Mouse (Mus musculus): Measurements from ENCODE around the gene Iyd. TPM values are rescaled to one million over a fixed set of nuclear protein-coding genes. Genes with fewer than 3 reads are reported as not detected.

The Iyd gene
- total RNA-seq, 1 experiment, result not detected

DNA sequence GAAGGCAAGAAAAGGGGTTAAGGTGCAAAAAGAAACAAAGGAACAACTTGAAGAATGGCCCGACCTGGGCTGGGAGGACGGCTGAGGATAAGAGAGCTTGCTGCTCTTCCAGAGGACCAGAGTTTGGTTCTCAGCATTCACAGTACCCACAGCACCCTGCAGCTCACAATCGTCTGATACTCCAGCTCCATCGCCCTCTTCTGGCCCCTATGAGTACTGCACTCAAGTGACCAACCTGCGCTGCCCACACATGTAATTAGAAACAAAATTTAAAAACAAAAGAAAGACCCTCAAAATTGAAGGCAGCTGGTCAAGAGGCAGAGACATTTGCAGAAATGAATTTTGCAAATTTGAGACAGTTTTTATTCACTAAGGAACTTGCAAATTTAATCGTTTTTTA, 27.8 kb downstream of the Iyd start:
- TF ChIP-seq MAFK (IDR thresholded peaks at IDR 0.05; ENCODE audit: insufficient read depth, low read depth, low read length) (no peak), CHD2 (IDR thresholded peaks at IDR 0.05; ENCODE audit: low read depth, low read length) (no peak), ZNF384 (IDR thresholded peaks at IDR 0.05; ENCODE audit: low read depth, low read length) (no peak), HCFC1 (IDR thresholded peaks at IDR 0.05; ENCODE audit: borderline replicate concordance, insufficient read depth, low read length) (no peak), ZC3H11A (IDR thresholded peaks at IDR 0.05; ENCODE audit: borderline replicate concordance, low read depth, low read length) (peak; percentile 57)
- no peak overlapping the region for H3K4me3 ChIP-seq (ENCODE audit: insufficient read depth in 1 of 2, low read depth in 1 of 2, low read length in 2 of 2, poor library complexity in 1 of 2, severe bottlenecking in 1 of 2)
- H3K36me3 ChIP-seq (ENCODE audit: control insufficient read depth, insufficient read depth, low read length, poor library complexity, severe bottlenecking), result no peaks in the 10 kb centered on the region
- no peak overlapping the region for H3K27ac ChIP-seq (ENCODE audit: insufficient read depth, low read depth, low read length, poor library complexity, severe bottlenecking)
- in situ Hi-C loops (cut with MboI; ENCODE audit: low sequenced_read_pairs in 2 of 2, unreplicated experiment in 2 of 2), result loop anchor here in 1 of 2 experiments (10.0 kb wide), 1 partner anchor 377 kb away; no protein-coding TSS in a partner anchor
- H3K4me1 ChIP-seq (ENCODE audit: control insufficient read depth in 2 of 2, insufficient read depth in 2 of 2, low read length in 2 of 2, poor library complexity in 1 of 2), result no peaks in the 10 kb centered on the region
- no peak for DNase-seq (ENCODE audit: low read depth, low spot score)
- H3K9ac ChIP-seq (ENCODE audit: insufficient read depth, low read depth, low read length, poor library complexity, severe bottlenecking), result no peak overlapping the region
- no peaks in the 10 kb centered on the region for H3K9me3 ChIP-seq (ENCODE audit: control insufficient read depth, insufficient read depth, low read depth, low read length)

DNA sequence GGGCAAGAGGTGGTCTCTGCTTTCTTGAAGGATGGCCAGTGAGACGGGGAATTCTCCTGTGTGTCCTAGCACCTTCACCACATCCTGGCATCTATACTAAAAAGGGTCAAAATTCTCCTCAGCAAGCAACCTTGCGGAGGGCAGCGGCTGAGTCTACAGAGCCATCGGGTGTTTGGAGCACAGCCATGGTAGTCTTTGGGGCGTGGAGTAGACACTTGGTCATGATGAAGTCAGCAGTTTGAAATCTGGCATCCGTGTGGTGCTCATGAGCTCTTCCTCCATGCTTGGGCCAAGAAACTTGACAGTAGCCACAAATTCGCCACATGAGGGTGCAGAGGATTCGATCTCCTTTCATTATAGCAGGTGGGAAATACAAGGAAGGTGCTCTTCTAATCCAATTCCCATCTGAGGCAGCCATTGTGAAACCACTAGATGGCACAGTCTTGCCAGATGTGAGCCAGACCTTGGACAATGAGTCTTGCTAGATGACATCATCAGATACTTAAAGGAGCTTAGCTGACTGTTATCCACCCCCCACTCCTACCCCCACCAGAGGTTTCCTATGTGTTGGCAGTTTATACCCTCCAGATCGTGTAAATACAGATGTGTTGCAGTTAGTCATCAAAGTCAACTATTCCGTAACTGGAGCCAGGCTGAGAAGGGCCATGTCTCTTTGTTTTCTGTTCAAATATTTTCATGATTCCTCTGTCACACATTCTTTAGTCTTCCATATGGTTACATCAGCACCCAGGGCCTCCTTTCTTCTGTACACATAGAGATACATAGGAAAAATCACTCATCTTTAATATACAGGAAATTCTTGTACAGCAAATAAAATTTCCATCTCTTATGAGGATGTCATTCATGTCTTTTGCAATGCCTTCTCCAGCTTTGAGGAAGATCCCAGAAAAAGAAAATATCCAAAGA, 32.9 kb downstream of the Iyd start:
- Histone ChIP-seq H3K9me3 (ENCODE audit: control insufficient read depth, insufficient read depth, low read depth, low read length) (no peaks in the 10 kb centered on the region), H3K9ac (ENCODE audit: insufficient read depth, low read depth, low read length, poor library complexity, severe bottlenecking) (no peak overlapping the region), H3K27ac (ENCODE audit: insufficient read depth, low read depth, low read length, poor library complexity, severe bottlenecking) (no peak overlapping the region), H3K36me3 (ENCODE audit: control insufficient read depth, insufficient read depth, low read length, poor library complexity, severe bottlenecking) (no peaks in the 10 kb centered on the region), H3K4me1 (ENCODE audit: control insufficient read depth in 2 of 2, insufficient read depth in 2 of 2, low read length in 2 of 2, poor library complexity in 1 of 2) (0 out of 4 replicates have a peak, but pooled peaks cover 0 to 2% of the 10 kb centered on the region in 2 experiments), H3K4me3 (ENCODE audit: insufficient read depth in 1 of 2, low read depth in 1 of 2, low read length in 2 of 2, poor library complexity in 1 of 2, severe bottlenecking in 1 of 2) (no peak overlapping the region)
- DNase-seq (ENCODE audit: low read depth, low spot score), result no peak
- no peak for TF ChIP-seq ZNF384 (IDR thresholded peaks at IDR 0.05; ENCODE audit: low read depth, low read length)
- no peak for TF ChIP-seq HCFC1 (IDR thresholded peaks at IDR 0.05; ENCODE audit: borderline replicate concordance, insufficient read depth, low read length)
- no peak for TF ChIP-seq MAFK (IDR thresholded peaks at IDR 0.05; ENCODE audit: insufficient read depth, low read depth, low read length)
- TF ChIP-seq ZC3H11A (IDR thresholded peaks at IDR 0.05; ENCODE audit: borderline replicate concordance, low read depth, low read length), result no peak
- TF ChIP-seq CHD2 (IDR thresholded peaks at IDR 0.05; ENCODE audit: low read depth, low read length), result no peak
- in situ Hi-C loops (cut with MboI; ENCODE audit: low sequenced_read_pairs in 2 of 2, unreplicated experiment in 2 of 2), result no loop called here

DNA sequence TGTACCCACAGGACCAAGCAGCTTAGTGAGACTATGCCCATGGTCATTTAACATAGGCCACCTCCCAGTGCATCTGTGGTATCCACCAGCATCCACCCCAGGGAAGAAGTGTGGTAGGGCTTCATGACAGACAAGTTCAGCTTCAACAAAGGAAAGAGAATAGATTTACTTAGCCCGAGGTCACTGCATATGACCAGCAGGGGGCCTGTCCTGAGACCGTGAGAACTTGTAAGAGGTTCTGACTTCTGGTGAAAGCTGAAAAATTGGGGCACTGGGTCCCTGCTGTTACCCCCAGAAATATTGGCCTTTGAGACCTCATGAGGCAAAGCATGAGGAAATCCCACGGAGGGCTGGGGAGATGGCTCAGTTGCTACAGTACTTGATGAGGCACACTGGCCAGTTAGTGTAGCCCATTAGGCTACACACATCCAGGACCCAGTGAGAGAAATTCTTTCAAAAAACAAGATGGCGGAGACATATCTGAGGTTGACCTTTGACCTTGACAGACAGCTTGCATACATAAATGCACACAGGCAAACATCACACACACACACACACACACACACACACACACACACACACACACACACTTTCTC, 34.0 kb downstream of the Iyd start:
- TF ChIP-seq ZNF384 (IDR thresholded peaks at IDR 0.05; ENCODE audit: low read depth, low read length) (no peak), CHD2 (IDR thresholded peaks at IDR 0.05; ENCODE audit: low read depth, low read length) (no peak), MAFK (IDR thresholded peaks at IDR 0.05; ENCODE audit: insufficient read depth, low read depth, low read length) (no peak), HCFC1 (IDR thresholded peaks at IDR 0.05; ENCODE audit: borderline replicate concordance, insufficient read depth, low read length) (no peak), ZC3H11A (IDR thresholded peaks at IDR 0.05; ENCODE audit: borderline replicate concordance, low read depth, low read length) (no peak)
- Histone ChIP-seq H3K36me3 (ENCODE audit: control insufficient read depth, insufficient read depth, low read length, poor library complexity, severe bottlenecking) (no peaks in the 10 kb centered on the region), H3K9me3 (ENCODE audit: control insufficient read depth, insufficient read depth, low read depth, low read length) (no peaks in the 10 kb centered on the region), H3K9ac (ENCODE audit: insufficient read depth, low read depth, low read length, poor library complexity, severe bottlenecking) (no peak overlapping the region), H3K4me1 (ENCODE audit: control insufficient read depth in 2 of 2, insufficient read depth in 2 of 2, low read length in 2 of 2, poor library complexity in 1 of 2) (0 out of 4 replicates have a peak, but pooled peaks cover 0 to 2% of the 10 kb centered on the region in 2 experiments), H3K4me3 (ENCODE audit: insufficient read depth in 1 of 2, low read depth in 1 of 2, low read length in 2 of 2, poor library complexity in 1 of 2, severe bottlenecking in 1 of 2) (no peak overlapping the region), H3K27ac (ENCODE audit: insufficient read depth, low read depth, low read length, poor library complexity, severe bottlenecking) (no peak overlapping the region)
- in situ Hi-C loops (cut with MboI; ENCODE audit: low sequenced_read_pairs in 2 of 2, unreplicated experiment in 2 of 2), result no loop called here
- no peak for DNase-seq (ENCODE audit: low read depth, low spot score)

DNA sequence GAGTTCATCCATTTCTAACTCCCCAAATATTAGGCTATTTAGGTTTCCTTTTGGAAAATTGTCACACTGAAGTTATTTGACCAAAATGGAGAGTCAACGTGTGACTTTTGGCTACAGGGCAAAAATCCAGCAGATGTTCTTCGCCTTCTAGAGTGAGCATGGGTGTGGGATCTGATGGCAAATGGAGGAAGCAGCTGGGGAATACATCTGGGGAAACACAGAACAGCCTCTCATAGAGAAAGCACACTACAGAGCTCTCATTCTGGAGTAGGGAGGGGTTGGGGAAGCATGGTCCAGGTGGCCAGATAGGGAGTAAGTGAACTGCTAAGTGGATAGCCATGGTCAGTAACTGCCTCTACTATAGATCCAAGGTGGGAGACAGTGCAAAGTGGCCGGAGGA, 50.6 kb downstream of the Iyd start:
- no peak for TF ChIP-seq HCFC1 (IDR thresholded peaks at IDR 0.05; ENCODE audit: borderline replicate concordance, insufficient read depth, low read length)
- no peak for TF ChIP-seq CHD2 (IDR thresholded peaks at IDR 0.05; ENCODE audit: low read depth, low read length)
- no peak for TF ChIP-seq MAFK (IDR thresholded peaks at IDR 0.05; ENCODE audit: insufficient read depth, low read depth, low read length)
- TF ChIP-seq ZNF384 (IDR thresholded peaks at IDR 0.05; ENCODE audit: low read depth, low read length), result no peak
- no peak for TF ChIP-seq ZC3H11A (IDR thresholded peaks at IDR 0.05; ENCODE audit: borderline replicate concordance, low read depth, low read length)

More for the DNA sequence above, 50.6 kb downstream of the Iyd start:
- no peak overlapping the region for H3K4me3 ChIP-seq (ENCODE audit: insufficient read depth in 1 of 2, low read depth in 1 of 2, low read length in 2 of 2, poor library complexity in 1 of 2, severe bottlenecking in 1 of 2)
- in situ Hi-C loops (cut with MboI; ENCODE audit: low sequenced_read_pairs in 2 of 2, unreplicated experiment in 2 of 2), result no loop called here
- no peaks in the 10 kb centered on the region for H3K9me3 ChIP-seq (ENCODE audit: control insufficient read depth, insufficient read depth, low read depth, low read length)
- no peaks in the 10 kb centered on the region for H3K36me3 ChIP-seq (ENCODE audit: control insufficient read depth, insufficient read depth, low read length, poor library complexity, severe bottlenecking)
- no peak overlapping the region for H3K27ac ChIP-seq (ENCODE audit: insufficient read depth, low read depth, low read length, poor library complexity, severe bottlenecking)
- no peak overlapping the region for H3K9ac ChIP-seq (ENCODE audit: insufficient read depth, low read depth, low read length, poor library complexity, severe bottlenecking)
- peaks cover 3 to 9% of the 10 kb centered on the region in 2 experiments; a peak in 2 of 4 replicates for H3K4me1 ChIP-seq (ENCODE audit: control insufficient read depth in 2 of 2, insufficient read depth in 2 of 2, low read length in 2 of 2, poor library complexity in 1 of 2)
- DNase-seq (ENCODE audit: low read depth, low spot score), result no peak
